Mouse (Mus musculus) lung, adult 18-20 months (tissue): ENCODE data around the gene Sned1.
"Not testable (repeated sequence)": the region's sequence is repeated elsewhere in the genome, so short reads cannot be mapped to it uniquely, and the experiment has no call there.

Experiments
- DNase-seq, 2 experiments: peaks; one replicate each; pipeline ENCODE4 v3.0.0; 2022; ENCODE audit warnings: mixed read lengths in 2 of 2

Gene Sned1

DNA sequence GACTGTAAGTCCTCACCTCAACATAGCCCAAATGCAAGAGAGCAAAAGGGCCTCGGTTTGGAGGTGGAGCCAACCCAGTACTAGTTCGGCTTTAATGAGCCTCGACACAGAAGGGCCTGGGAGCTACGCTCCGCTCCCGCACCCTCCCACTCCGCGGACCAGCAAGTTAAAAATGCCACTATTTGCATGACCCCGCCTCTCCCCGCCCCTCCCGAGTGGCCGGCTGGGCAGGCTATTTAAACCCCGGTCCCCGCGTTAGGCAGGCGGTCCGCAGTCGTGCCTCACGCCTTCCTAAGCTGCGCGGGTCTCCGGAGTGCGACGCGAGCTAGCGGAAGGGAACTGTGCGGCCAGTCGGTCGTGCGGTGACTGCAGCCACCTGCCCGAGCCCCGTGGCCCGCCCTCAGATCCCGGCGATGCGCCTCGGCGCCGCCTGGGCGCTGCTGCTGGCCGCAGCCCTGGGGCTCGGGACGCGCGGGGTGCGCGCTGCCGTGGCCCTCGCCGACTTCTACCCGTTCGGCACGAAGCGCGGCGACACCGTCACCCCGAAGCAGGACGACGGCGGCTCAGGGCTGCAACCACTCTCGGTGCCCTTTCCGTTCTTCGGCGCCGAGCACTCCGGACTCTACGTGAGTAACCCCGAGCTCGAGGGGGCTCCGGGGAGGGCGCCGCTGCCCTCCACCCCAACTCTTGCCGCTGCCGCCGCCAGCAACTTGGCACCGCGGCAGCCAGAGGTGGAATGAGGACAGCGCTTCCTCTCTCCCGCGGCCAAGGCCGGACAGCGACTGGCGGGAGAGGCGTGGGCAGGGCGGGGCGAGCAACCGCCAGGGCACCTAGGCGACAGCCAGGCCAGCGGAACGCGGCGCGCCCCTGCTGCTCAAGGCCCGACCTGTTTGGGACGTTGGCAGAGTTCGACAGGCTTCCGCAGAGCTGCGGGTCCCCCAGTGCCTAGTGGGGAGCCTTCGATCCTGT lies at the start of gene Sned1:
Gene Sned1 (plus strand): TSS at position 266 of the 969 bp plus-strand sequence.
- peak; percentile 96 to 97 for DNase-seq

DNA sequence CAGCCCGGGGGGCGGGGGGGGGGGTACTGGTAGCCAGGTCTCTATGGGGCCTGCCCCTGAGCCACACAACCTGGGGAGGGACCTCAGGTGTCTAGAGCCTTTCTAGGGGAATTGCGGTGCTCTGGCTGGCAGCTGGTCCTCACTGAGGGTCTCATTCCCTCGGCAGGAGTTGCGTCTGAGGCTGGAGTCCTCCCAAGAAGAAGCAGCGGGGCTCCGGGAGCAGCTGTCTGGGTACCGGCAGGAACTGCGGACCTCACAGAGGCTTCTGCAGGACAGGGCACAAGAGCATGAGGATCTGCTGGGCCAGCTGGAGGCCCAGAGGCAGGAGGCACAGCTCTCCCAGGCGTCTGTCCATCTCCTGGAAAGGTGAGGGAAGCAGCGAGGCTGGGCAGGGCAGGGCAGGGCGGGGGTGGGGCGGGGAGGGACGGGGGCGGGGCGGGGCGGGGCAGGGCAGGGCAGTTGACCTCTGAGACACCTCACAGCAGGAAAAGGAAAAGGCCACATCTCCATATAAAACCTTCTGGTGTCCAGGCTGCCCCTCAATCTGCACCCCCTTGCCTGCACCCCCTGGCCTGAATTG lies 44.8 kb upstream of the Sned1 start:
- no peak for DNase-seq

DNA sequence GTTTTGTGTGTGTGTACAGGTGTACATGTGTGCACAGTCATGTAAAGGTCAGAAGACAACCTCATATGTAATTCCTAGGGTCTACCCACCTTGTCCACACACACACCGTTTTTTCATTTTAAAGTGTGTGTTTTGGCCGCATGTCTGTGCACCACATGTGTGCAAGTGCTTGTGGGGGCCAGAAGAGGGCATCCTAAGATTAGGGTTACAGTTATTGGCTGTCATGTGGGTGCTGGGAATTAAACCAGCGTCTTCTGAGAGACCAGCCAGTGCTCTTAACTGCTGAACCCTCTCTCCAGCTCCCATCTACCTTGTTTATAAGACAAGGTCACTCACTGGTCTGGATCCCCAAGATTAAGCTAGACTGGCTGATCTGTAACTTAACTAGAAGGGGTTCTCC lies 40.7 kb upstream of the Sned1 start:
- DNase-seq = no peak

DNA sequence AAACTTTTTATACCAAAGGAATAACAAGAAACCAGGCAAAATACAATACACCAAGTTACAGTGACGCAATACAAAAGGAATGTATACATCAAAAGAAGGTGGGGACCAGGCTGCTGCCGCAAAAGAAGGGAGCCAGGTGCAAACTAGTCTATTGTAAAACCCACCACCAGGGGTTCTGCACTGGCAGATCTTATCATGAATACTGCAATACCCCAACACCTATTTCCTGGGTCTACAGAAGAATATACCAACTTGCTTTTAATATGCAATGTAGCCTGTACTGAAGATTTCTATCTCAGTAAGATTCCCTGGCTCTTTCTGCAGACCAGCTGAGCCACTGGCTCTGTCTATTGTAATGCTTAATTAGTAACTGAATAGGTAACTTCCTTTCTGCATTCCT lies 38.2 kb upstream of the Sned1 start:
- not testable (repeated sequence) for DNase-seq

DNA sequence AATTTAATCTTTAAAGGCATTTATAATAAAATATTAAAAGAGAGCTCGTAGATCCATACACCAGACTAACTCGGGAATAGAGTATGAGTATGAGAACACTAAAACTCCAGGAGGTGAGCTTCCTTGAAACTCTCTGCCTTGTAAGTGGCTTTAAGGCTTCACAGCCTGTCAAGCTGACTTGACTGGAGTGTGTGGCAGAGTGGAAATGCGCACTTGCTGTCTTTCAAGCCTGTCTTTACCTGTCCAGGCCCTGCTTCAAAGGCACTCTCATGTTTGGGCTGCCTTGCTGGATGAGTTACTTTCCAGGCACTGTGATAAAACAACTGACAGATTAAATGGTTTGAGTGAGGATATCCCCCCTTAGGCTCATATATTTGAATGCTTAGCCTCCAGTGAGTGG lies 37.7 kb upstream of the Sned1 start:
- DNase-seq = no peak

DNA sequence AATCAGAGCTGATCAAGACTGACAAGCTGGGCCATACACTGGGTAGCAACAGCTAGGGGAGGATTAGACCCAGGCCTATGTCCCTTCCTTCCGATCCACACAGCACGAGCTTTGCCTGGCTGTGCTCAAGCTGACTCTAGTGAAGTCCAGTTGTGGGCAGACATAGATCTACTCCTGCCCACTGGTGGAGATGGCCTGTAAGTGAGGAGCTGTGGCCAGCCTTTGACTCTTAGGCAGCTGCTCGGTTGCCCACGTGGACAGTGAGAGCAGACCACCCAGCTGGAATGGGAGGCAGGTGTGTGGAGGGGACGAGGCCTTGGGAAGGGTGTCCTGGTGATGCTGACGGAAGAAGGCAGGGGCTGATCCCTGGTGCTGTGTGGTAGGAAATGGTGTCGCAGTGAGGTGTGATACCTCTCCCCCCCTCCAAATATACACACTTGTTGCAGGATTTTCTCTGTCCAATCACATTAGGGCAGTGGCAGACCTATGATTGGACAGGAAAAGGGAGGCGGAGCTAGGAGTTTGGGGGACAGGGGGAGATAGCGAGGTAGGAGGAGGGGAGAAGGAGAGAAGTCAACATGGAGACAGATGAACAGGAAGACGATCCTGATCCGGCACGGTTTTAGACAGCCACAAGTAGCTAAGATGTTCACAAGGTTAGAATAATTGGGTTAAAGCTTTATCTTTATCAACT lies 29.2 kb upstream of the Sned1 start:
- DNase-seq = no peak

DNA sequence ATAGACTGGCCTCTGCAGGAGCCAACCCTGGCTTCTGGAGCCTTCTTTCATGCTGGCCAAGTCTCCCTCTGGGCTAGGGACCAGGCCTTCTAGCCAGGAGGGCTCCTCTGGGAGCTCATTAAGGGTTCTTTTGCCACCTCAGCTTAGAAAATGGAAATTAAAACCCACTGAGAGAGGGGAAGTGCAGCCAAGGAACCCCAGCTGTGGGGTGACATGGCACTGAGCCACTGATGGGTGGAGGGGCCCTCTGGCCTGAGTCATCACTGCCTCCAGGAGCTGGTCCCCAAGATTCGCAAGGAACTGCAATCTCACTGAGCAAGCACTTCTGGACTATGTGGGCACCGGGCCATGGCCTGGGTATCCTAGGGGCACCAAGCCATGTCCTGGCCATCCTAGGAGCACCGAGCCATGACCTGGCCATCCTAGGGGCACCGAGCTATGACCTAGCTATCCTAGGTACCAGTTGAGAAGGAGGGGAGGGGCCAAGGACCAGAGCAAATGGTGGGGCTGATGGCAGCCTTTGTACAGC lies 28.0 kb upstream of the Sned1 start:
- DNase-seq = no peak

DNA sequence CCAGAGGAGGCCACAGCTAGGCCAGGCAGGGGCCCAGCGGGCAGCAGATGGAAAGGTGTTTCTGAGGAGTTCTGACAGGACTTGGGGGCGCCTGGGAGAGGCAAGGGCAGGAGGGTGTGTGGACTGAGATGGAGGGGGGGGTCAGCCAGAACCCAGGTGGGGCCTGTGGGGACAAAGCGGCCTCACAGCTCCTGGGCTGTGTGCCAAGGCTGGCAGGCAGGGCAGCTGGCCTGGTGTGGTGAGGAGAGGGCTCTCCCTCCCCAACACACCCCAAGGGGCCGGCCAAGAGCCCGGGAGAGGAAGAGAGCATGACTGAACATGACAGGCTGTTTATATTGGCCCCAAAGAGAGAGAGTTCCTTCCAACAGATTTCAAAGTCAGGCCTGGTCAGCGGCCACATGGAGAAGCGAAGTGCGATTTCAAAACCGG lies 25.4 kb upstream of the Sned1 start:
- DNase-seq = peak; percentile 83 to 88

DNA sequence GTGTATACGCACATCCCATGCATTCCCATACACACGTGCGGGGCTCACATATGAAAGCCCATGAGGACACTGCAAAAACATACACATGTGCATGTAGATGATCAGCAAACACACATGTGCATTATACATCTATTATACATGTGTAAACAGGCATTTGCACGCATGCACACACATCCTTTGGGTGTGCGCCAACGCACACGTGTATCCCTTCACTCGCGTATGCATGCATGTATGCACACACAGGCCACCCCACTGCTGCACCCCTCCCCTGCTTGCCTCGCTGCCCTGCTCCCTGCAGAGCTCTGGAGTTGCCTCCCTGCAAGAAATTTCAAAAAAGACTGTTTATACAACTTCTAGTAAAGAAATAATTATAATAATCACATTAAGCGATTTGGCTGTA lies 24.6 kb upstream of the Sned1 start:
- no peak for DNase-seq

DNA sequence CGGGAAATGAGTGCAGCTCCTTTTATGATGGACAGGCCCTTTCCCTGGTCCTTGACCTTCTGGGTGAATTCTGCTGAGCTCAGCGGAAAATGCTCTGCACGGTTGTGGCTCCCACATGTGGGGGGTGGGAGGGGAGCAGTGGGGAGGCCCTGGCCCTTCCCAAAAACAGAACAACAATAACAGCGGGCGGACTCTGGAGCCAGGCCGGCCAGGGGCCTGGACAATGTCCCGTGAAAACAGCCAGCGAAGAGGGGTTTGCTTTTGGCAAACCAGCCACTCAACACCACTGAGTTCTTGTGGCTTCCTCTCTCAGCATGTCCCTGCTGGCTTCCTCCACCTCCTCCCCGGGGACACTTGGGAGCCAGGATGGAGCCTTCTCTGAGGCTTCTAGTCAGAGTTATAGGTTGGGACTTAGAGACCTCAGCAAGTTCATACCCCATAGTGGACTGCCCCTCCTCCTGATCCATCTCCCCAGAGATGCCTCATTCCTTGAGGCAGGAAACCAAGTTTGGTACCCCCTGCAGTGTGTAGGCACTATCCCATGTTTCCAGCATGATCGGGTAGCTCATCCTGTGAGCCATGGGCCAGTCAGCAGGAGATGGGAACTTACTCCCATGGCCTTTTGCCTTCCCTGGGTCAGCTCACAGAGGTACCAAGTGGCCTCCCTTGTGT lies 24.0 kb upstream of the Sned1 start:
- DNase-seq = peak; percentile 9 to 16

DNA sequence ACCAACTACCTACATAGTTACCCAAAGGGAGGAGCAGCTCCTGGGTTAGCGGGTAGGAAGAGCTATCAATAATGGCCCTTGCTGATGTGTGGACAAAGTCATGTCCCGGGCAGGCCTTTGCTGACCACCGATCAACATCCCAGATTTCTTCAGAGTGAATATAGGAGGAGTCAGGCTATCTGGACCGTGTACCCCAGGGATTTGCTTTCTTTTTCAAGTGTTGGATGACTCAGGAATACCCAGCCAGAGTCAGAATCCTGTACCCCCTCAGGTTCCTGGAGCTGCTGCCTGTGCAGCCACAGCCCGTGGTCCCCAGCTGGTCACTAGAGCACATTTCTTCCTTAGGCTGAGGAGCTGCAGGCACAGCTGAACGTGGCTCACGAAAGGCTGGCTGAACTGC lies 23.2 kb upstream of the Sned1 start:
- DNase-seq = no peak

DNA sequence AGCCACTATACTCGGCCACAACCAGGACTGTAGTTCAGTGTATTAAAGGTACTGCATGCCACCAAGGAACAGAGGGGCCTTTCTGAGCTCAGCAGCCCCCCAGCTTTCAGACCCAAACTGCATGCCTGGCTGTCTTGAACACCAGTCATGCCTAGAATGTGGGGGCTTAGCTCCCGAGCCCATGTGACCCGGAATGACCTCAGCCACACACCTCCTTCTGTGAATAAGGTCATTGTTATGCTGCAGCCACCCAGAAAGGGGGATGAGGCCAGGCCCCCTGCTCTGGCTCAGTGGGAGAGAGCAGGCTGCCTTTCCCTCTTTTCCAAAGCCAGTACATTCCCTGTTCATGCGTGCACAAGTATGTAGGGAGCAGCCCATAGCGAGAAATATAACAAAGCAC lies 21.0 kb upstream of the Sned1 start:
- DNase-seq = no peak

DNA sequence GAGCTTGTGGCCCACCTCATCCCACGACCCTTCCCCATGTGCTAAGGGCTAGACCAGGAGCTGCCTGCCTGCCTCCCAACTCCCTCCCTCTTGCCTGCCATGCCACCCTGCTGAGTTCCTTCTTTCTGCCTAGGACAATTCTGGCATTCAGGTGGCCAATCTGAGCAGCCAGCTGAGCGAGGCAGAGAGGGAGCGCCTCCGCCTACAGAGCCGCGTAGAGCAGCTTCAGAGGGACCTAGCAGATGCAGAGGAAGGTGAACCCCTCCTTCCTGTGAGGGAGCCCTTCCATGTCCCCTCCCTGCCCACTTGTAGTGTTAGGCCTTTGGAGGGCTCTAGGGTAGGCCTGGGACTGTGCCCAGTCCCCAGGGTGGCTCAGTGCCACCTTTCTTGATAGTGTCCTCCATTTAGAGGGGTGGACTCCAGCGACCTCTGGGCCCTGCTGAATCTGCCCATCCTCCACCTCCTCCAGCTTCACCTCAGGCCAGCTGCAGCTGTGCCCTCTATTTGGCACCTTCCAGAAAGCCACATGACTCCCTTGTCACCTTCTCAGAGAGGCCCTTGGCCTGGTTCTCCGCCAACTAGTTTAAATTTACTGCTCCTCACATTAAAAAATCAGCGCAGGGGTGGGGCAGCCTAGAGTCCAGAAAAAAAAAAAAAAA lies 18.7 kb upstream of the Sned1 start:
- DNase-seq = peak; percentile 18 to 38

DNA sequence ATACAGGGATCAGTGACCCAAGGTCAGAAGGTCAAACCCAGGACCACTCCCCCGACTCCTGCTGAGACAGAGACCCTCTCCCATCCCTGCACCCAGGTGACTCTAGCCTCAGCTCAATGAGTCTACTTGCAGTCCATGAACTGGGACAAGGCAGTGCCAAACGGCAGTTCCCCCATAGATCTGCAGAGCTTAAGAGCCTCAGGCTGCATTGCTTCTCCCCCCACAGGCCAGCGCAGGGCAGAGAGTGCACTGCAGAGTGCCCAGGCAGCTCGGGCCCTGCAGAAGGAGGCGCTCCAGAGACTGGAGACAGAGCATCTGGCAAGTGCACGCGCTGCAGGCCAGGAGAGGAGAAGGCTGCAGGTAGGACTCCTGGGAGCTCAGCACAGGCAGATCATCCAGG lies 18.1 kb upstream of the Sned1 start:
- no peak for DNase-seq

DNA sequence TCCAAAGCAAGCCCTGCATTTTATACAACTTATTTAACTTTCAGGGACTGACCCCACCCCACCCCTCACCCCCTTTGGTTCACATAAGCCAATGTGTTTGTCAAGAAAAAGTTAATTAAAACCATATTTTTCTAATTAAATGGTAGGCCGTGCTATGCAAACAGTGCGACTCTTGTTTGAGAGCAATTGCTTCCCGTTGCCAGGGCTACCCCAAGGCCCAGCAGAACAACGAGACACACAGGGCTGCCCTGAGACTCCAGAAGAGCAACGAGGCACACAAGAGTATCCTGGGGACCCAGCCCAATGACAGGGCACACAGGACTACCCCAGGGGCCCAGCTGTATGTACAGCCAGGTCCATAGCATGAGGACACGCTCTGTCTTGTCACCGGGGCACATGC lies 14.9 kb upstream of the Sned1 start:
- no peak for DNase-seq

DNA sequence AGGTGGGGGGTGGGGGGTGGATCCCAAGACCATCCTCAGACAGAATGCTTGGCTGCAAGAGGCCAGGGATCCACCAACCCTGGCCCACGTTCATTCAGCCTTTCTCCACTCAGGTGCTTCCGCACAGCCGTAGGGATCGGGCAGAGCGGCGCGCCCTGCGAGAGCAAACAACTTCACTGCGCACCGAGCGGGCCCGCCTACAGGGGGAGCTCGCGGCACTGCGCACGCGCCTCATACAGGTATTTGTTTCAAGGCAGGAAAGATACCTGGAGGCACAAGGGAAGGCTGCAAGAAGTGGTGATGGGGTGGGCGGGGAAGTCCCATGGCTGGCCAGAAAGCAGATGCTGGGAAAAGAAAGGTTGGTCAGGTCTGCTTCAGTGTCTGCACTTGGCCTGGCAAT lies 11.7 kb upstream of the Sned1 start:
- peak; percentile 60 to 73 for DNase-seq

DNA sequence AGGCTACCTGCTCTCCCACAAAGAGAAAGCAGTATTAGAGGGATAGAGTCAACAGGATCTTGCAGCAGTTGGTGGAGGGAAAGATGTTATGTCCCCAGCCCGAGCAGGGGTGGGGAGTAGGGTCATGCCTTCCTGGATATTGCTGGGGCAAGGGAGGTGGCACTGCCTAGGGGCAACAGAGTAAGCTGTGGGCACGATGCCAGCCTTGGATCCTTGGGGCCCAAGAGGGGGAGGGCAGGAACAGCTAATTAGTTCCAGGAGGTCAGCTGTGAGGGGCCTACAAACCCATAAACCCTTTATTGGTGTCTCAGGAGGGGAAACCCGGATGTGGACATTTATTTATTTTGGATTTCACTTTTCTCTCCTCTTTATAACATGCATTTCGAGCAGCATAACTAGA lies 10.4 kb upstream of the Sned1 start:
- no peak for DNase-seq

DNA sequence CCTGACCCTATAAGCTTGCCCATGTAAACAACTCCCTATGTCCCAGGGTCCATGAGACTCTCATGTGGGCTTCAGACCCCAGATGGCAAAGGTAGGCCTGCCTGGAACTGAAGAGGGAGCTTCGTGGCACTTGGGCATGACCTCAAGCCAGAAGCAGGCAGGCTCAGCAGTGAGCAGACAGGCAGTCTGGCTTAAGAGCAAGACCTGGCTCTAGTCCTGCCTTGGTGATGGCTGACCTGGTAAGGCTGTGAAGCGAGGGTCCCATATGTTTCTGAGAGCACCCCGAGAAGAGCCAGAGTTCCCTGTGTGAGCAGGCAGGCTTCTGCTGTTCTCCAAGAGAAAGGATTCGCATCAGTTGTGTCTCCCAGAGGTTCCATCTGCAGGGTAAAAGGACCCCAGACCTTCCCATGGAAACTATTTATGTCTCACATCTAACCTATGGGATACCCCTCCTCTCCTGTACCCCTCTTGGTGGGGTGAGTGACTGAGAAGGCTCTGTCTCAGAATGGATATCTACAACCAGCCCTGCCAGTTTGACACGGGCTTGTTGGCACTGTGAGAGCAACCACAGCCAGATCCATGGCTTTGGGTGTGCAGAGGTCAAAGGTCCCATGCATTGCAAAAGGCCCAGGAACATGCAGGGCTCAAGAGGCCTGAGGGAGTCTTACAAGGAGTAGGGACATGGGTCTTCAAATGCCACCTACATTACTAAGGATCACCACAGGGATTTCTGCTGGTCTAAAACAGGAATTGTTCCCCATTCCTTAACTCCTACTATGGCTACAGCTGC lies 9.7 kb upstream of the Sned1 start:
- peak; percentile 44 to 62 for DNase-seq

DNA sequence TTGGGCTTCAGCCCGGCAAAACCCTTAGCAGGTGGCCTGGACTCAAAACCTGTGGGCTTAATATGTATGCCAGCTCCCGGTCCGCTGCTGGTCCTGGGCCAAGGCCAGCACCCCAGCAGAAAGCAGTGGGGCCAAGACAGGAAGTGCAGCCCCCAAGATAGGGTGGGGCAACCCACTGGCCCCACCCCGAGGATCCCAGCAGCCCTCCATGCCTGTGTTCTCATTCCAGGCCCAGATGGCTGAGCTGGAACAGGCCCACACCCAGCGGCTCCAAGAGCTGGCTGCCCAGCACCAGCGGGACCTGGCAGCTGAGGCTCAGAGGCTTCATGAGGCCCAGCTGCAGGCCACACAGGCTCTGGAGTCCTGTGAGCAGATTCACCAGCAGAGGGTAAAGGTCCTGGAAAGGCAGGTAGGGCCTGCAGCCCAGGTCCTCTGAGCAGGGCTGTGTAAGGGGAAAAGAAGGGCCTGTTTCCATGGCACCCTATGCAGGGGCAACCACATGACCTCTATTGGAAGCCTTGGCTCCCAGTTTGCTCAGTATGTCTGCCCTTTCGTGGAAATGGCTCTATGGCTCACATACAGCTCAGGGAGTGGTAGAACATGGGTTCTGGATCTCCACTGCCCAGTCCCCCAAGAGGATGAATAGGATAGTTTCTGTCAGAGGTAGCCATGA lies 8.2 kb upstream of the Sned1 start:
- no peak for DNase-seq

DNA sequence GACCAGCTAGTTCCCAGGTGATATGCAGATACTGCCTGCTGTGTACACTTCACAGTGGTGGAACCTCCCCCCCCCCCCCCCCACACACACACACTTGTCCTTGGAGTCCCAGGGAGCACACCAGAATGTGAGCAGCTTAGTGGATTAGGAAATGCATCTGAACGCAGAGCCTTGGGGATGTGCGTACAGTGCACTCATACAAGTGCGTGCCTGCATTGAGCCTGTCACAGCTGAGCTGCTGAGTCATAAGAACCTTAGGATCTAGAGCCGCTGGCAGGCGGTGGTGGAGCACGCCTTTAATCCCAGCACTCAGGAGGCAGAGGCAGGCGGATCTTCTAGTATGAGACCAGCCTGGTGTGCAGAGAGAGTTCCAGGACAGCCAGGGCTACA lies 7.7 kb upstream of the Sned1 start:
- no peak for DNase-seq

DNA sequence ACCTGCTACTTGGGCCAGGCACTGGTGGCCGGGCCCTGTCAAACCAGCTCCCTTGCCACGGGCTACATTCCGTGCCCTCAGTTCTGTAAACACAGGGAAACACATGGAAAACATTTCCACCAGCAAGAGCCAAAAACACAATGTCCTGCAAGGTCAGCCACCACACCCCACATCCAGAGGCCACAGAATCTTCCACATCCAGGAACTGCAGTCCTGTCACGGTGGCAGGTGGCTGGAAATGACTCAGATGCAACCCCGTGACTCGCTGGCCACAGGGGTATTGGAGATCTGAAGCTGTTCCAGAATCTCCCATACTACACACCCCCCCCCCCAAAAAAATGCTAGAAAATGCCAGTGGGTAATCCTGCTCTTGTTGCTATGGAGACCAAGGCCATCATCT lies 6.4 kb upstream of the Sned1 start:
- peak; percentile 51 to 62 for DNase-seq
